Mouse (Mus musculus) monocyte, adult 5-6 weeks (primary cell): ENCODE data around the gene Asrgl1. TPM values are rescaled to one million over a fixed set of nuclear protein-coding genes. Genes with fewer than 3 reads are reported as not detected.
"Not testable (repeated sequence)": the region's sequence is repeated elsewhere in the genome, so short reads cannot be mapped to it uniquely, and the experiment has no call there.

Source experiments
- ATAC-seq: fragments of 153-309, 156-312 bp; replicated peaks from 2 replicates; pipeline ENCODE4 v1.8.0; 2017; ENCODE audit warnings: mild to moderate bottlenecking; ENCODE audit not compliant: low TSS enrichment, insufficient number of reproducible peaks, severe bottlenecking, poor library complexity, low FRiP score
- total RNA-seq: library from RNA; stranded (forward); fragments of 200-1000, 200-491, 200-594 nt; gene quantifications from 3 replicates; pipeline ENCODE4 v1.2.3, GENCODE M21; 2017

The Asrgl1 gene
- total RNA-seq, 1 experiment from 2014 or later = 7.8 TPM

DNA sequence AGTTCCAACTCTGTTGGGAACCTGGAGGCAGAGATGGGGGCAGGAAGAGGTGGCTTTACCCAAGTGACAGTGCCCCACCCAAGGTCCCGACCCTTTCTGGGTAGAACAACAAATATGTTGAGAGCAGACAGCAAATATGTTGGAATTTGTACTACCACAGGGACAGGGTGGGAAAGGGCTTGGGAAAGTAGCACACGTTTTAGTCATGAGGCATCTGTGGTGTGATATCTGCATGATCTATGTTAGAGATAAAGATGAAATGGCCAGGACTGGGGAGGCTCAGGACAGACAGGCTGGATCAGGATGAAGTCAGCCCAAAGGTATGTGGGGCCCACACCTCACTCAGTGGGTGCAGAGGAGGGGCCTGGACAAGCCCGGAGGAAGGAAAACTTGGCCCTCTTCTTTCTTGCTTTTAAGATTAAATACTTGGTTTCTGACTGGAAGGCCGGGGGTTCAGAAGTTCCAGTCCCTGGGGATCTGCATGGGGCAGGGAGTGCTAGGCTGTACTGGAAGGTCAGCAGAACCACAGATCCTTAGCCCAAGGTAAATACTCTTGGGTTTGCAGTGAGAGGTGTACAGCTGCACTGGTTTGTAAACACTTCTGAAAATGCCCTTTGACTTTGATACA is 28.6 kb downstream of the Asrgl1 start:
- ATAC-seq = no peak

DNA sequence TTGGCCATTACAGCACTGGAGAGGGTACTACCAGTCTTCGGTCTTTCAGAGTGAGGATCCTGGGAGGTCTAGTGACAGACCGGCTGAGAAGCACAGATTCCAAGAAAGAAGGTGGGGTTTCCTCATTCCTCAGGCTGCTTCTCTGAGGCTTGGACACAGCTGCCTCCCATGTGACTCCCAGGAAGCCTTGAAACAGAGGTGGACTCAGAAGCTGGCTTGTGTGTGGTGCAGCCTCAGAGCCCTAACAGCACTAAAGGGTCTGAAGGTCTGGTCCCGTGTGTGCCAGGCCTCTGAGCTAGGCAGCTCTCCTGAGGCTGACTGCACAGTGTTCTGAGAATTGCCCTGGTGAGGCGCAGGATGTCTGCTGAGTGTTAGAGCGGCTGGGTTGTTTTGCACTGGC is 29.3 kb downstream of the Asrgl1 start:
- no peak for ATAC-seq

DNA sequence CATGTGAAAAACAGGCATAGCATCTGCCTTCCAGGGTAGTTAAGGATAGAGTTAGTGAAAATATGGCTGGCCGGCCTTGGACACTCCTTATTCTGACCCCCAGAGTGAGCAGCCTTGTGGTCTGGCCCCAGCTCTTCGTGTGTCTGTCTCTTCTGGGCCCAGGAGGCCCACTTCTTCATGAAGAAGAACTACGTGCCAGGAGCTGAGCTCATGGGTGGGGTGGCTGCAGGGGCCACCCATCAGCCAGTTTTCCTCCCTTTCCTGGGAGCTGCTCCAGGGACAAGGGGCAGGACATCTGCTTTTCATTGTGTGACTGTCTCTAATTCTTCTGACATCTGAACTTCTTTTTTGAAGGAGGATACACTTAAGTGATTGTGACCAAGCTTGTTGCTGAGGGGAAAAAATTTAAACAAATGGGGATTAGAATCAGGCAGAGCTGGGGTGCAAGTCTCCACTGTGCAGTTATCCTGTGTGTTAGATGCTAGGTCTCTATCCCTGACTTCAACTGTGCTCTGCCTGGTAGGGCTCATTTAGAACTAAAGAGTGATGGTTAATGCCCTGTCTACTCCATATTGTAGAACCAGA is 30.2 kb downstream of the Asrgl1 start:
- ATAC-seq = no peak

DNA sequence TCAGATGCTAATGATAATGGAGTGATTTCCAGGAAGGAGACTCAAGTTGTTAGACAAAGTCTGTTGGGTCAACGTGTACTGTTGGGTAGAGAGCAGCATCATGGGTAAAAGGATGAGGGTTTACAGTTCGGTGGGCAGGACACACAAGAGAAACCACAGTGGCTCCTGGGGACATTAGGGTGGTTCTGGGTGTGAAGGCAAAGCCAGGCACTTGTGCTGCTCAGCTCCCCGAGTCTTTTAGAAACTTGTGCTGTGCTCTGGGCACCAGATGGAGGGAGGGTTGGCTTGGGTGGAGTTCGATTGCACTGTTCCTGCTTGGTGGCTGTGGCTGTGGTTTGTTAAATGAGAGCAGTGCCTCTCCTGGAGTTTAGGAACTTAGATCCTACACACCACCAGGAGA is 31.4 kb downstream of the Asrgl1 start:
- ATAC-seq = peak; percentile 48

DNA sequence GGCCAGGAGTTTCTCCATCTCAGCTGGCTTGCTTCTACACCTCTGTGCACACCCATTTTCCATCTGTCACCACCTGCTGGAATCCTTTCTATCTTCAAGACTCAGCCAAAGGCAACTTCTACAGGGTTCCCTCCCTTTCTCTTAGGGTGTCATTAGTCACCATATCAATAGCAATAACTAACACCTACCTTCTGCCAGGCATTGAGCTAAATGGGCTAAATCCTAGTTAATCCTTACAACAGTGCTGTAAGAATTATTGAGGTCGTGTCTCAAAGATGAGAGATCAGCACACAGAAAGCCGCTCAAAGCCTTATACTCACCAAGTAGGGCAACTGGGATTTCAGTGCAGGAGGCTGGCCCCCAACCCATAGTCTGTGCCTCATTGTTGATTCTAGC is 34.4 kb downstream of the Asrgl1 start:
- no peak for ATAC-seq

DNA sequence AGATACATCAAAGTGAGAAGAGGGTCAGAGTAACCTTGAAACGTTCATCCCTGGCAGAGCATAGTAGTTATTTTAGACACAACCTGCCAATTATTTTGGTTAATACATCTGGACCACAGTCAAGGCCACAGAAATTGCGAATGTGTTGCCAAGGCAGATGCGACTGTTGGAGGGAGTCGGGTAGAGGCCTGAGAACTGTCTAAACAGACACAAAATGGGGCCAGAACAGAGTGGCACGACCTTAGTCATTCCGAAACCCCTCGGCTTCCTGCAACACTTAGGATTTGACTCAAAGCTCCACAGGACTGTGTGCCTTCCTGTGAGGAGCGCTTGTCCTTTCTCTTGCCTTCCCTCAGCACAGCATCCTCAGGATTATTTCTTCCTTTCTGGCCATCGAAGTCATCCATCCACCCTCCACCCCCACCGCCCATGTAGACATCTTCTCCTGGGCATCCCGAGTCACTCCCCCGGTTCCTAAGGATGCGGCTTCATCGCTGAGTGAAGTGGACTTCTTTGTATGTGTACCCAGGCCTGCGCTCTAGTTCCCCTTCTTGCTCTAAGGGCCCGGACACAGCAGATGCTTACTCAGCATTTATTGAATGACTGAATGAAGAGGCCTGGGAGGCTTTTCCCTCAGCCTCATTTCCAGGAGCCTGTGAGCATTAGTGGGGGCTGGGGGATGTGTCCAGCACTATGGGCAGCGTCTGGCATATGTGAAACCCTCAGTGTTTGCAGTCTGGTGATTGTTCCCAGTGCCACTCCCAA is 35.0 kb downstream of the Asrgl1 start:
- no peak for ATAC-seq

DNA sequence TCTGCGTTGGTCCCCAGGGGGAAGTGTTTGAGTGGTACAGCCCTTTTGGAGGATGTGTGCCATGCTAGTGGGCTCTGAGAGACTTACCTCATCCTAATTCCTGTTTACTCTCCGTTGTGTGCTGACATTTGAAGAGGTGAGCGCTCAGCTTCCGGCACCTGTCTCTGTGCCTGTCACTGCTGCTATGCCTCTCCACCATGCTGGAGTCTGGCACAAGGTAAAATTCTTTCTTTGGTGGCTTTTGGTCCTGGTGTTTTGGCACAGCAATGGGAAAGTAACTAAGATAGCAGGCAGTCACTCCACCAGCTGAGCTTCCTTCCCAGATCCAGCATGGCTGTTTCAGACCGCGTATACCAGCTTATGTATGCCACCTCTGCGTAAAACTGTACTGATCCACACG is 35.7 kb downstream of the Asrgl1 start:
- no peak for ATAC-seq

DNA sequence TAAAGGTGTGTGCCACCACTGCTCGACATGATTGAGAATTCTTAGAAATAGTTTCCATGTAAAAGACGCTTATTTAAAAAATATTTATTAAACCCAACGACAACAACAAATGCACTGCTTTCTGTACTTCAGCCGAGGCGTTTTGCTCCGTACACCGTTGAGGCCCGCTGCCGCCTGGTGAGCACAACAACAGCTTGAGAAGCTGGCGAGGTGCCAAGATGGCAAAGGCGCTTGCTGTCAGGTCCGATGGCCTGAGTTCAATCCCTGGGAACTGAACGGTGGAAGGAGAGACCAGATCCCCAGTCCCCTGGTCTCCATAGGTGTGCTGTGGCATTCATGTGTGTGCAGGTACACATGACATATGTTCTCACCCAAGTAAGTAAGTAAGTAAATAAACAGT is 38.0 kb downstream of the Asrgl1 start:
- no peak for ATAC-seq

DNA sequence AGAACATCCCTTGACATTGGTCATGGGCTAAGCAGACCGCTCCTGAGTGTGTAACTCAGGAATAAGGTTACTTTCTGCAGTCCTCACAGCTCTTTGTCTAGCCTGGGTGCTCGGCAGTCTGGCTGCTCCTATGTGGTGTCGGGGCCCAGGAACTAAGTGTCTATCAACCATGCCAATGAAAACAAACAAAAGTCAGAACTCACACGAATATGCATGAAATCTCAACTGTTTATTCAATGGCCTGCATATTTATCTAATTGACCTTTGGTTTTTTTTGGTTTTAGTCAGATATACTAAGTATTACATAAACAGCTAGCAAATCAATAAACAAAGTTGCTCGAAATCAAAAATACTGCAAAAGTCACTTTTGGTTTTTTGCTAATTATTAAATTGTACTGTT is 40.3 kb downstream of the Asrgl1 start:
- no peak for ATAC-seq

DNA sequence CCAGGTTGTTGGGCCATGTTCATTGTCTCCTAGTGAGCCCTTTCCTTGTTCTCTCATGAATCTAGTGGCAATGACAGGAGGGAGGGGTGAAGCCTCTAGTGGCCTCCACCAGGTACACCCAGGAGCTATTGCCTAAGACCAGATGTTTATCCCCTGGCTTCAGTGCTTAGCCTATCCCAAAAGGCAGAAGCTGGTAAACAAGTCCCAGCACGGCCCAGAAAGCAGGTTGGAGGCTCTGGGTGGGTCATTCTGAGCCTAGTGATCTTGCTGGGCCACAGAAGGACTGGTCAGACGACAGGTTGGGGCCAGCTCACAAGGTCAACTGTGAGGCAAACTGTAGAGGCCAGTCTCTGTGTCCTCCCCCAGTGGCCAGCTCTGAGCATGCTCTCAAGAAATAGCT is 44.7 kb downstream of the Asrgl1 start:
- ATAC-seq = 0 out of 2 replicates have a peak, but pooled peaks have one; percentile 7

DNA sequence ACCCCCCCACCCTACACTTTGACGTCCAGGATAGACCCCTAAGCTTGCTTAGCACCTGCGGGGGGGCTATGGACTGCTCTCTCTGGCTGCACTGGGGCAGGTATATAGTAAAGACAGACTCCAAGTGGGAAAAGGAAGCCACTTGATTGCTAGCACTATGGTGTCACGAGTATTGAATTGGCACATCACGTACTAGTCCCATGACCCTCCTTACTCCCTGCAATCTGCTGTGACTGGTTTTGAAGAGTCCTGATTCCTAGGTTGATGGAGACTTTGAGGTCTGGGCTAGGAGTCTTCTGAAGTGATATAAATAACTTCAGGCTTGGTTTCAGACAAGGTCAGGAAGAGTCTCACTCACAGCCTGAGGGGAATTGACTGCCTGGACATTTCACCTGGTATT is 45.2 kb downstream of the Asrgl1 start:
- ATAC-seq = no peak

DNA sequence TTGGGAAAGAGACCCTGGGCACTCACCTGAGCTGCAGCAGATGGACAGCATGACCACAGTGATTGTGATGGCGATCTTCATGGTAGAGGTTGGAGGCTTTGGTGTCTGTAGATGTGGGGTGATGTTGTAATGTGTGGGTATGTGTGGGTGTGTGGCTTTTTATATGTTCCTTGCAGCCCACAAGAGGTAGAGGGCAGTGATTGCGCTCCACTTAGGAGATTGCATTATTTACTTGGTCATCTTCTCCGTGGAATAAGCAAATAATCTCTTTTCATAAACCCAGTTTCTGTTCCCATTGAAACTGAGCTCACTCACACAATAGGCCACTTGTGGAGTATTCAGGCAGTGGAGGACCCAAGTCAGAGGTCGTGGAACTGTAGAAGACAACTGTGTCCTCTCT is 47.6 kb downstream of the Asrgl1 start, which contains the start of gene Scgb1a1:
Scgb1a1 (minus strand) TSS at position 138 of the 400 bp plus-strand sequence.
- no peak for ATAC-seq

DNA sequence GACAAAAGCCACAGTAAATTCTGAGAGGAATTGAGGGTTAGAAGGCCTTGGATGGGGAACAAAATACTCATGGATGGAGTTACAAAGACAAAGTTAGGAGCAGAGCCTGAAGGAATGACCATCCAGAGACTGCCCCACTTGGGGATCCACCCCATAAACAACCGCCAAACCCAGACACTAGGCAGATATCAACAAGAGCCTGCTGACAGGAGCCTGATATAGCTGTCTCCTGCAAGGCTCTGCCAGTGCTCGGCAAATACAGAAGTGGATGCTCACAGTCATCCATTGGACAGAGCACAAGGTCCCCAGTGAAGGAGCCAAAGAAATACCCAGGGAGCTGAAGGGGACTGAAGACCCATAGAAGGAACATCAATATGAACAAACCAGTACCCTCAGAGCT is 51.5 kb downstream of the Asrgl1 start:
- not testable (repeated sequence) for ATAC-seq

DNA sequence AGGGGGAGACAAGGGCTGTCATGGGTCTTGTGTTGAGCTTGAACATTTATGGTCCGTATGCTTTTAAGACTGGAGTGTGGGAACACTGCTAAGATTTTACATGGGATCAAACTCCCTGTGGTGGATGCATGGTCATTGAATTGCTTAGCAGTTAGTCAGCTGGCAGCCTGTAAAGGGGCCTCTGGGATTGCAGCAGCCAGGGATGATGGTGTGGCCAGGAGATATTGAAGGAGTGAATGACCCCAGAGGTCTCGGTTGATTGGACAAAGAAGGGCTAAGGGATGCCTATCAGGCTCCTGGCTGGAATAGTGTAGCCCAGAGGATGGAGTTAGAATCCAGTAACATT is 52.5 kb downstream of the Asrgl1 start:
- 0 out of 2 replicates have a peak, but pooled peaks have one; percentile 3 for ATAC-seq

DNA sequence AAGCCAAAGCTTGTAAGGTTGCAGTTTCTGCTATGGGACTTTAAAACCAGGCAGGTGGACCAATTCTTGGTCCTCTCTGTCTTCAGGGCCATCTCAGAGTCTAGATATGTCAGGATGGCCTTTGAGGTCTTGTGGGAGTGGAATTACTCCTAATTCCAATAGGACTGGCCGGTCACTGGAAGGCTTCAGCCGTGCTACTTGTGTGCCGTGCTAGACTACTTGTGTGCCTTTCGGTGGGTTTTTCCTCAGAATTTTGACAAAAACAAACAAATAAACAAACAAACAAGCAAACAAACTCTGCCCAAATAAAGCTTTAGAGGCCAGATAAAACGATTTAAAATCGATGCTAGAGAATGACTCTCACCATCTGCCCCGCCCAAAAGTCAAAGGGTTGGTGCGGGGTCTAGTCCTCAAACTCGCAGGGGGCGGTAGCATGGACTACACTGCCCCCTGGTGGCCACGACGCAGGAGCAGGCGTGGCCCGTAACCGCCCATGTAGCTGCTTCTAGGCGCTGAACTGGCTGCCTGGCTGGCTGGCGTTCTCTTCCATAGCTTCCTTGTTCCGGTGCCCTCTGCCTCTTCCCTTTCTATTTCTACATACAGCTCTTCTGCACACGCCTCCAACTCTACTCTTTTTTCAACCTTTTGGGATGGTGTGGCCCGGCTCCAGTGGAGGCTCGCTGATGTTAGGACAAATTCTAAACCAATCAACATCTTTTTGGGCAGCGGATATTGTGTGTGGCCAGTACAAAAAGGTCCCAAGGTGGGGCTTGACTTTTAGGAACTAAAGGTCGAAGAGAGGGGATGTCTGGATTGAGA is 53.0 kb downstream of the Asrgl1 start:
- ATAC-seq = peak; percentile 91

DNA sequence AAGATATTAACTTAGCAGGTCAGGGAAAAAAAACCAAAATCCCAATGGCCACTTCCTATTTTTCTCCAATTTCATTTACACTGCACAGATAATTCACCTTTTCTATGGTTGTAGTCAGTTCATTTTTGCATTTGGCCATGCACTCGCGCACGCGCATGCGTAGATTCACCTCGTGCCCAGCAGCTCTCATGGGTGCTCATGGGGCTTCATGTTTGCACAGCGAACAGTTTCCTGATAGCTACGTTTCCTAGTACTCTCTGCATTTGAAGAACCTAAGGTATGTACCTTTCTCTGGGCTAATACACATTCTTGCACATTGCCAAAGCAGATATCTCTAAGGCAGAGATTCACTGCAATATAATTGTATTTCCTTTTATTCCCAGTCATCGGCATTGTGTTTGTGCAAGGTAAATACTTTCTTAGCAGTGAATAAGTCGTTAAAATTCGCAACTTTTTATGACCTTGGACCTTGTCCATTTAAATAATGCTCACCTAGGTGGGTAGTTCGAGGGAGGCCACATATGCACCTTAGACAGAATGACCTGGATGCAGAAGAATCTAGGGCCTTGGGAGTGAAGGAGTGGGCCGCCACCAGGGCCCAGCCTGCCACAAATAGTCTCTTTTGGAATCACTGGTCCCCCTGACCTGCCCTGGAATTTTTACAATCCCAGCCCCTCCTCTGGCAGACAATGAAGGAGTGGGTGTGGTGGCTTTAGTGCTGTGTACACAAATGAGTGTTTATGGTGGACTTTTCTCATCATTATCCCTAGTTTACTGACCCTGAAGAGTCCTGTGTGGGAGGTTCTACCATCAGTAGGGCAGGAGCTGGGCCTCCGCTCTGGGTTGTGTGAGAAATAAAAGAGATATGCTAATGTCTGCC is 53.9 kb downstream of the Asrgl1 start:
- no peak for ATAC-seq

DNA sequence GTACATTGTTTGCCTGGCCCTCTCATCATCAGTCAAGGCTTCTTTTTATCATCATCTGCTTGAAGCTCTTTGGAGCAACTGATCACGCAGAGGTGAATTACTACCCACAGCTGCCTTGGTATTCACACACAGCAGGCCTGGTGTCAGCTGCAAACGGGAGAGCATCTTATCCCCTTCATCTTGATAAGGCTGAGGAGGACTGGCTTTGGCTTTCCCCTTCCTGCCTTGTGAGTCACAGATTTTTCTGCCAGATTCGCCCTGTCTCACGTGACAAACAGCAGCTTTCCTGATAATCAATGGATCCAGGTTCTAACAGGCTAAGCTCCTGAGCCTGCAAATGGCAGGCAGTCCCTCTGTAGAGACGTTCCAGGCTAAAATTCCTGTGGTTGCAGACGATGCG is 55.5 kb downstream of the Asrgl1 start:
- no peak for ATAC-seq

DNA sequence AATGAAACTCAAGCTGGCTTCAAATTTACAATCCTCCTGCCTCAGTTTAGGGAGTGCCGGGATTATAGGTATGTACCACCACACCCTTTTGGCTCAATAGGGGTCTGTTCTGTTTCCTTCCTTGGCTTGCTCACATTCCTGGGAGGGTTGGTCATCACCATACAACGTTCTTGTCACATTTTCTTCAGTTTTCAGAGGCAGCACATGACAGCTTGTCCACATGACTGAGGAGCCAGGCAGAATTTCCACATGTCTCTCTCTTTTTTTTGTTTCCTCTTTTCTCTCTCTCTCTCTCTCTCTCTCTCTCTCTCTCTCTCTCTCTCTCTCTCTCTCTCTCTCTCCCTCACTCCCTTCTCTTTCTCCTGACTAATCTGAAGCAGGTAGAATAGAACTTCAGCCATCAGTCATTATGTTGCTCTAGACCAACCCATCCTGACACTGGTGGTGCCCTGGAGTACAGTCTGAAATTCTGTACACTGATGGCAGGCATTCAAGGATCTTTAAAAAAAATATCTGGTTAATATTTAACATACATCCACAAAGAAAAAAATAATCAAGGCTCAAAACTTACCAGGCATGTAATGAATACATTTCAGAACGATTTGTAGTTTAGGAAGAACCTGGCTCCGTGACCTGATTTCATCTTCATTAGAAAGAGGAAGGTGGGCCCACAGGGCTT is 58.3 kb downstream of the Asrgl1 start:
- no peak for ATAC-seq
